Mouse (Mus musculus): ENCODE measurements around the gene Cyp26b1.

Gene Cyp26b1

DNA sequence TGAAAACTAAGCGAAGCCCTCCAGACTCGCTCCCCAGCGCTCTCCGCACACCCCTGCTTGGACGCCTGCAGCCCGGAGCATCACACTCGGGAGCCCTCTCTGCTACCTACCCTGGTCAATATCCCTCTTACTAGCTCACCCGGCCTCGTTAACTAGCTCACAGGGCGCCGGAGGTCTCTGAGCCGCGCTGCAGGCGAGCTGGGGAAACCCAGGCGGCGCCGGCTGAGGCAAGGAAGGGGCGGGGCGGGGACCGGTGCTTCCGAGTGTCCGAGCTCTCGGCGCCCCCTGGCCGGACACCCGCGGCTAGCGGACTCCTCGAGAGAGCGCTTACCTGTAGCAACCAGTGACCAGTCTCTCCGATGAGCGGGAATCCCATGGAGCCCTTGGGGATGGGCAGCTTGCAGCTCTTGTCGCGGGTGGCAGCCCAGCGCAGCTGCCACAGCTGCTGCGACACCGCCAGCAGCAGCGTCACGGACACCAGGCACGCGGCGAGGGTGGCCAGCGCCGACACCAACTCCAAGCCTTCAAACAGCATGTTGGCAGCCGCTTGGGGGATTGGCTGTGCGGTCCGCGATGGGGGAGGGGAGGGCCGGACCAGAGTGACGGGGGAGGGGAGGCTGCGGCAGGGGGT lies 6.1 kb downstream of the Cyp26b1 start:
- peak; percentile 22 to 40 for DNase-seq (ENCODE audit: low spot score in 2 of 2)

DNA sequence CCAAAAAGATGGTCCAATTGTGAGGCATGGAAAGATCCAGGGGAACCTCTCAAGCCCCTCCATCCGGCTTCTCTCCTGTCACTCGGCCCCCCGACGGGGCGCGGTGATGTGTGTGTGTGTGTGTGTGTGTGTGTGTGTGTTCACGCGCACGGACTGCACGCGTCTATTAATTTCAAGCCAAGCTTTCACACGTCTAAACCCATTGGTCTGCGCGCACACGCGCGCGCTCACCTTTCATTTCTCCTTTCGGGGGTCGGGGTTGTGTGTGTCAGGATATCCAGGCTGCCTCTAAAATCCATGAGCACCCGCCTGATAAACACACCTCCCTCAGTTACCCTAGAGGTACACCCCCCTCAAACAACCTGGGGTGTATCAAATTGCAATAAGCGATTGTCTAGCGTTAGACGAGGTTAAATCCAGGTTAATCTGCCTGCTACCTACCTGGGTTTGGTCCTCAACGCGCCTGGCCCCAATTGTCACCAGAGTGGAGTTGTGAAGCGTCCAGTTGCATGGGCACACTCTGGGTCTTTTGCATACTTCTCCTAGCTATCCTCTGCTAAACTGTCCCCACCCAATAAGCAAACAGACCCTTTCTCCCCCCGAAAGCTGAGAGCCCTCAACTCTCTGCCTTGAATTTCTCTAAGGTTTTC lies 7.0 kb downstream of the Cyp26b1 start:
- peak; percentile 5 to 19 for DNase-seq (ENCODE audit: low spot score in 2 of 2)

DNA sequence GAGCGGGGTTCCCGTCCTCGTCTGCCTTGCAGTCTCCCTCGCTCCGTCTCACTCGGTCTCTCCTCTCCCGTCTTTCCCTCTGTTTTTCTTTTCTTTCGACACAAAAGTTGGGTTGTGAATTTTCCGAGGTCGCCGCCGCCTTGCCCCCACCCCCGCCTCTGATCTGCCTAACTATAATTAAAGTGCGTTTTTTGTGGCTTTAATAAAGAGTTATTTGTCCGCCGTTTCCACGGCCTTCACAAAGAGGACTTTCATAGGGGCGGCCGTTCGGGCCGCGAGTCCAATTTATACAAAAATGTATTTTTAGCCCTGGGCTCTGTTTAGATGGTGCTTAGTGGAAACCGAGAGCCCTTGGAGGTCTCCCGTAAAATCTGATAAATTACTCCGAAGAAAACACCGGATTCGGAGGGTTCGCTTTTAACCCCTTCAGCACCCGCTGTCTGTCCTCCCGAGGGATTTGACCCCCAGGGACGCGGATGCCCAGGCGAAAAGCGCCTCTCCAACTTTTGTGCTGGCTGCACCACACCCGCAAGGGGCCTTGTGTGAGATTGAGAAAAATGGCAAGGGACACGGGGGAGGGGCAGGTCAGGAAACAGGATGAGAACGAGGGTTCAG lies 7.9 kb downstream of the Cyp26b1 start:
- peak in 1 of 2 experiments; percentile 15 for DNase-seq (ENCODE audit: low spot score in 2 of 2)

DNA sequence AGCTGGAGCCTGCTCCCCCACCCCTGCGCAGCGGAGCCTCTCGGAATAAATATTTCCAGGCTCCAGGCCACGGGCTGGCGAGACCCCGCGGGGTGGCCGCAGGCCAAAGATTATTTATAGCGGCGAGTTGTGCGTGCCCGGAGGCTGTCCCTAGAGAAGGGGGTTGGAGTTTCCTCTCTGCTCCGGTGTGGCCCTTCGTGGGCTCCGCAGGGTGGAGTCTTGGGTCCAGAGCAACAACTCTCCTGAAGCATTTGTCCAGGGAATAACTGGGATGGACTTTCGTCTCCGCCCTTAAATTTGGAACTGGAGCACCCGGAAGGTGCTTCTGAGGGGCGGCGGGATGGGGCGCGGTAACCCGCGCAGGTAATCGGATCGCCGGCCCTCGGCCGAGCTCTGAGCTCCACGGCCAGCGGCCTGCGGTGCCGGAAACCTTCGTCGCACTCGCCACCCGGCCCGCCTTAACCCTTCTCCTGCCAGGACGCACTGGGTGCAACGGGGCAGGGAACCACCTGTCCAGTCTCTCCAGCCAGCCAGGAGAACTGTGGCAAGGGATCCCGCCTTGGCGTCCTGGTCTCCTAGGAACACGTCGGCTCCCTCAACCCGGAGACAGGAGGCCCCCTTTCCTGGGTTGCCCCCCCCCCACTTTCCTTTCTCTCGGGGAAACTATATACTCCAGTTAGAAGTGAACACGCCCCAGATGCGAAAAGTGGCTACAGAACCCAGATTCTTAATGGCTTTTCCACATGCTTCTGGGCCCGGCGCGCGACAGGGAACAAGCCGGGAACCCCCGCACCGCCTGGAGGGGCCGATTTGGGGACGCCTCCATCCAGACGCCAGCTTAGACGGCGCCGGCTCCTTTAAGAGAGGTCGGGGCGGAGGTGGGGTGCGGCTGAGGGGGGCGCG lies 8.7 kb downstream of the Cyp26b1 start:
- peak; percentile 18 to 64 for DNase-seq (ENCODE audit: low spot score in 2 of 2)

DNA sequence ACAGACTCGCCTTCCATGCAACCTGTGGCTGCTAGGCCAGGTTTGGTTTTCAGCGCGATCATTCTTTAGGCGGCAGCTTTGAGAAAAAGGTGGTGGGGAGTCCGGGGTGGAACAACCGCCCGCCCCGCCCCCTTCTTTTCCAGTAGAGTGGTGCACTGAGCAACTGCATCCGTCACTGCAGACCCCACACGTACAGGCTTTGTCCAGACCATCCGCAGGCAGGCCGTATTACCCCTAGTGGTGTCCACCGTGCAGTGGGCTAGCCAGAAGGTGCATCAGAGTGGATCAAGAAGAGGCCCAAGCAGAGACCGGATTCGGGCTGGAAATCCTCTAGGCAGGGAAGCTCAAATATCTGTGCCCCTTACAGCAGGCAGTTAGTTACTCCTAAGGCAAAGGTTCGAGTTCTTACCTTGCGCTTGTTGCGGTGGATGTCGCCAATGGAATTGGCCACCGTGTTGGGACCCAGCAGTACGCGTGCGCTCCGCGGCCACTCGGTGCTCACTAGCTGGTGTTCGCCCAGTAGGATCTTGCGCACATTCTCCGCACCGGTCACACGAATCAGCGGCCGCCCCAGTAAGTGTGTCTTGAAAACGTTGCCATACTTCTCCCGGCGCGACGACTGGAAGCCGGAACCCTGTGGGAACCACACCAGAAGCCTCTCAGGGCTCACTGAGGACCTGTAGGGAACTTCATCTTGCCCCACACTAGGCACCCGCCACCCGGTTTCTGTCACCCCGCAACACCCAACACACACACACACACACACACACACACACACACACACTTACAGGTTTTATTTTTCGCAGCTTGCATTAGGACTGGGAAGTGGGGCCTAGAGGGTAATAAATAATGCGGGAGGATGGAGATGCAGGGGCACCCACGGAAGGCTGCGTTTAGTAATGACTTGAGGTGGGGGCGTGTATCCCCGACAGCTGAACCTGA lies 9.6 kb downstream of the Cyp26b1 start:
- DNase-seq (ENCODE audit: low spot score in 2 of 2), result no peak

DNA sequence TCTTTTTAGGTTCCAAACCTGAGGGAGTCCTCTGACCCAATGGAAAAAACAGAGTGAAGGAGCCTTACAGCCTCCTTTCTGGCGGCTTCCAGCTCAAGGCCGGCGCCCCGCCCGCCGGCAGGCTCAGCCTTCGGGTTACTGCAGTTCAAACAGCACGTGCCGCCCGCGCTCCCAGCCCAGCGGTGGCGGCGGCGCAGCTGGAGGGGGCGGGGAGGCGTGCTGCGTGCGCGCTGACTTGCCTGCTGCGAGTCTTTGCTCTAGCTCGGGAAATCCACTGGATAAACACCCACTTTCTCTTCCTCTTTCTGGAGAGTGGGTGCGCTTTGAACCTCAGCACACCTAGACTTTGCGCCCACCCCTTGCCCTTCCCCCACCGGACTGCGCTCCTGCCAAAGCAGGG lies 10.3 kb downstream of the Cyp26b1 start:
- DNase-seq (ENCODE audit: low spot score in 2 of 2), result peak in 1 of 2 experiments; percentile 20

DNA sequence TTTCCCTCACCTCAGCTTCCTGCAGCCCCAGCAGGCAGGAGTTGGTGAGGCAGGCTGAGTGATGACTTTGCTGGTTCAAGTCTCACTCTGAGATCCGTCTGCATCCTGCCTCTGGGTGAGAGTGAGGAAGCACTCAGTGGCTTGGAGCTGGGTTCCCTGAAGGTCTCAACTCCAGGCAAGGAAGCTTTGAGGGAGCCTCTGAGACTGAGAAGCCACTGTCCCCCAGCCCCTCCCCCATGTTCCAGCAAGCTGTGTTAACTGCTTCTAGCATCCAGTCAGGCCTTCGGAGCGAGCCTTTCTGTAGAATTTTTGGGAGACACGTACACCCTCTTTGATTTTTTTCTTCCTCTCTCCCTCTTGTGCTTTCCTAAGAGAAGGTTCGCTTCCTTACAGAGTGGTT lies 10.9 kb downstream of the Cyp26b1 start:
- DNase-seq (ENCODE audit: low spot score in 2 of 2), result no peak

DNA sequence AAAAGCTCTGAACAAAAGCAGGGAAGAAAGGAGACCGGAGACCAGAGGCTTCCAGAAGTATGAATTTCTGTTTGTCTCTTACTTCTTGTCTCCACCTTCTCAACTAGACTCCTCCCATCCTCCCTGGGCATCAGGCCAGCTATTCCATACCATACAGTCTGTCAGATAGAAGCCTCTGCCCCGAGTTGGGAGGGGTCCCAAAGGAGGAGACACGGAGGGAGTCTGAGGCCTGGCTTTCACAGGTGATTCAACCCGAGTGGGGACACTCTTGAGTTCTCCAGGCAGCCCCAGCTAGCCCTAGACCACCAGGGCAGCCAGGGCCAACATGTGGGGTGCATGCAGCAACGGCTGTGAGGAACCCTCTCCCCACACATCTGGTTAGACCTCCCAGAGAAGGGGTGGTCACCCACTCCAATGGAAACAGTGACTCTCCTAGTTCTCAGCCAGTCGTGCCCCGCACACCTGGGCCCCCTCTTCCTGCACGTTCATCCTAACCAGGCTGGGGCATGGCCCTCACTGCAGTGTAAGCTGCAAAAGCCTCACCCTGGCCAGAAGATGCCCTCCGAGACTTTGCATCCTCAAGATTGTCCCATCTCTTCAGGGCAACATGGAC lies 11.8 kb downstream of the Cyp26b1 start:
- peak in 1 of 2 experiments; percentile 18 for DNase-seq (ENCODE audit: low spot score in 2 of 2)

DNA sequence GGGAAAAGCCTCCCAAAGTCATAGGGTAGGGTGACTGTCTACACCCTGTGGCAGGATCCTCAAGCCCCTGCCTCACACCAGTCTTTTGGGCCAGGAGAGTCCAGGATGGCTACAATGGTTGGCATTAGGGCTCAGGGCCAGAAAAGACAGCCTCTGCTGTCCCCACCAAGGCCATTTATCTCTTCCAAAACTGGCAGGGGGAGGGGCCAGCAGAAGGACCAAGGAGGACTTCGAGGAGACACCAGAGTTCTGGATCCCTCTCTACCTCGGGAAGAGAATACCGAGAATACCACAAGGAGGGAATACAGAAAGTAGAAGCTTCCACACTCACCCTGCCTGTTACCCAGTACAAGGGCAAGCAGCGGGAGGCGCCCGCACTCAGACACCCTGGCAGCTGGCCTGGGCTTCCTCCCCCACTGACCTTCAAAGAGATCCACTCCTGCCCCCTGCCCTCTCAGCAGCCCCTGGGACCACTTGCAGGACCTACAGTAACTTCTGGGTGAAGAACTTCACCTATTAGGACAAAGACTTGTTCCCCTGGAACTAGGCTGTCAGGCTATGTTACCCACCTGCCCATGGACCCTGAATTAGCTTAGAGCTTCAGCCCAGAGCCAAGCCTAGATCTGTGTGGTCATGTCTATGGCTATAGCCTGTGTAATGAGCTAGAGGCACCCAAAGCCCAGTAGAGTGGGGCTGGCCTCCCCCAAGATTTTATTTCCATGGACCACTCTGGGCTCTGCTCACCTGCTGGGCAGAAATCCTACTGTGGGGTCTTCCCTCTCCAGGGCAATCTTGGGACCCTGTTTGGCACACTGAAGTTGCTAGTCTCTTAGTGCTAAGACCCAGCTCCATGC lies 12.5 kb downstream of the Cyp26b1 start:
- DNase-seq (ENCODE audit: low spot score in 2 of 2), result no peak

DNA sequence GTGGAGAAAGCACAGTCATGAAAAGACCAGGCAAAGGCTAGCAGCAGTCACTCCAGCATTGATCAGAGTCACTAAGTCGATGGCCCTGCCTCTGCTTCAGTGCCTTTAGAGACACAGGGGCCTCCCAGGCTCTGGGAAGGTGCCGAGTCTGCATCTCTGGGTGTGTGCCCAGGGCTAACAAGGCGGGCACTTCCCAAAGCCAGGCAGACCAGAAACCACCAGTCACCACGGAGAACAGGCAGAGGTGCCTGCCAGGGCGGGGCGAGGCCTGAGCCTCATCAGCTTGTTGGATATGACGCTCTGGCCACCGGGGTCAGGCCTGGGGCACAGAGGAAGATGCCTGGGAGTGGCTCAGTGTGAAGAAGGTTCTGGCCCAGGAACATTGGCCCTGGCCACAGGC lies 14.2 kb downstream of the Cyp26b1 start:
- no peak for DNase-seq (ENCODE audit: low spot score in 2 of 2)

DNA sequence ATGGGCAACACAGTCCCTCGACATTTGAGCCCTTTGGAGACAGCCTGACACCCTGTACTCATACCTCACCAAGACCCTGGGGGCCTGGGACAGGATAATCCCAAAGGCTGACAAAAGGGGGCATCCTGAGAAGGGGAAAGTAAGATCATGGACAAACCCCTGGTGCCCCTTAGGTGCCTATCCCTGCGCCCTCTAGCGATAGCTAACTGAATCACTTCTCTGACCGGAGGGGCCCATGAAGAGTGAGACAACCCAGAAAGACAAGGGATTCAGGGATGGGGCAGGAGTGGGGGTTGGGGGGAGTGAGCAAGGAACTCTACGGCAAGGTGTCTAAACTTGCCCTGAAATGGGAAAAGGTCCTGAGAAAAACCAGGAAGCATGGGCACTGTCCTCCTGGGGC lies 14.8 kb downstream of the Cyp26b1 start:
- no peak for DNase-seq (ENCODE audit: low spot score in 2 of 2)

DNA sequence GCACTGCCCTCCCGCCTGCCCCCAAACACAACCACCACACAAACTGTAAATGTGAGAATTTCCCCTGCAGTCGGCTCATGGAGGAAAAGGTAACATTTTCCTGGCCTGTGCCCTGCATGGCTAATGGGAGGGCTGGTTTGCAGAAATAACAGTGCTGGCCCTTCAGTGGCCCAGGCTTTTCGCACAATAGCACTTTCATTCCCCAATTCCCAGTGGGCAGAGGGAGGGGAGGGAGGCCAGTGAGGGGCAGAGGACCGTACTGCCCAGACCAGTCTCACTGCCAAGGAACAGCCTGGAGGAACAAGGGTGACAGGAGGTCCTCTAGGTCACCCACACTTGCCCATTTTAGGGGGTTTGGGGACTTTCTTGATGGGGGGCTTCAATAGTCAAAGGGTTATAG lies 15.8 kb downstream of the Cyp26b1 start:
- no peak for DNase-seq (ENCODE audit: low spot score in 2 of 2)

DNA sequence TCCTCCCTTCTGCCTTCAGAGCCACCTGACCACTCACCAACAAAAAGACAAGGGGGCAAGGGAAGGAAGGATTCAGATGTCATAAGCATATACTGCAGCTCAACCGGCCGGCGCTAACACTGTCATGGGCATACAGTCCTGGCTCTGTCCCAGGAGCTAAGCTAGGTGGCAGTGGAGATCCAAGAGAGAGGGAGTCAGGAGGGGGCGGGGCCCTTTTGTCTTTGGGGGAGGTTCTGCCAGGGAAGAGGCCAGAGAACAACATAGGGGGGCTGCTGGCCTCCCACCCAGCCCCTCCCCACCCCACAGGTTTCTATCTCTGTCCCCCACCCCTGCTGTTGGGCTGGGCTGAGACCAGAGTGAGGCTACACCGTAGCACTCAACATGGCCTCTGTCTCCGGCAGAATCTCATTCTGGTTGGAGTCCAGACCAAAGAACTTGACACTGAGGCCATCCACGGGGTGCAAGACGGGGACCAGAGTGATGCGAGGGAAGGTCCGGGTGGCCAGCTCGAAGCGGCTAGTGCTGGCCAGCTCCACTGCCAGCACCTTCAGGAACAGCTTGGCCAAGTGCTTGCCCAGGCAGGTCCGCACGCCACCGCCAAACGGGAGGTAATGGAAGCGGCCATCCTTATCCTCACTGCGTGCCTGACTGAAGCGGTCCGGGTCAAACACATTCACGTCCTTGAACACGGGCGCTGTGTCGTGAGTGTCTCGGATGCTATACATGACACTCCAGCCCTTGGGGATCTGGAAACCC lies 19.6 kb downstream of the Cyp26b1 start:
- DNase-seq (ENCODE audit: low spot score in 2 of 2), result no peak

DNA sequence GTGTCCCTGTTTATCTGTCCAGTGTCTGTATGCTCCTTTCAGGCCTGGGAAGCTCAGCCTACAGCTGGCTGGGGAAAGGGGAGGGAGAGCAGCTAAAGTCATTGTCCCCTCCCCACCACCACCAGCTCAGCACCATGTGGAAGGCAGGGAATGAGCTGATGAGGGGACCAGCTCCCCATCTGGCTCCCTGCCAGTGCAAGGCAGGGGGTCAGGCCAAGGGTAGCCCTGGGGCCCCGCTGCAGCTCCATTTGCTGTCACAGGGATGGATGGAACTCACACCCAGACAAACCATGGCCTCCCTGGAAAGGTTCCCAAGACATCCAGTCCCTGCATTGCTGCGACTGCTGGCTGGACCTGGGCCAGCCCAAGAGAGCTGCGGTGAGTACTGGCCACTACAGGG lies 23.7 kb downstream of the Cyp26b1 start:
- no peak for DNase-seq (ENCODE audit: low spot score in 2 of 2)

DNA sequence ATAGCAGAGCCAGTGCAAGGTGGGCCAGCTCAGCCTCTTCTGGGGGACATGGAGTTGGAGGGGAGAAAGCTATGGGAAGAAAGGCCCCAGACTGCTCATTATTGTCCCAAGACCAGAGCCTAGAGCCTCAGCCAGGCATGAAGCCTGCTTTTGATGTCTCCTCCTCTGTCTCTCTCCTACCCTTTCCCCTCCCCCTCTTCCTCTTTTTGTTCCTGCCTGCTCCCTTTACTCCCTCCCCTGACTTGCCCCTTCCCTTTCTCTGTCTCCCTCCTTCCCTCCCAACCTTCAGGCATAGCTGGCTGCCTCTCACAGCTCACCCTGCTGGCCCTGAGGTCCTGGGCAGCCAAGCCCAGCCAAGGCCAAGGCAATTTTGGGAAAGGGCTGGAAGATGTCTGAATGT lies 24.1 kb downstream of the Cyp26b1 start:
- no peak for DNase-seq (ENCODE audit: low spot score in 2 of 2)

DNA sequence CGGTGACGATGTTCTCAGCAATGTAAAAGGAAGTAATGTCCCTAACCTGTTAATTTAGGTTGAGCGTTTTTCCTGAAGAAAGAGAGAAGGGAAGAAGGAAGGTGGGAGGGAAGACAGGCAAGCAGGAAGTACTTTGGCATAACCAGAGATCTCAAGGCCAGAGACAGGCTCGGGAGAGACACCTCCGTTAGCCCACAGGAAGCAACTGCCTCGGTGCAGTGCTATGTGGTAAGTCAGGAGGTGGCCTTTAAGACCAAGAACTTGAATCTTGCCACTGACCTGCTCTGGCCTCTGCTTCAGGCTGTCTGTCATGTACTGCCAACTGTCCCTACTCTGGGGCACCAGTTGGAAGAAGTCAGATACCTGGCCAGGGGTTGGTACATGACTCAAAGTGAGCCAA lies 24.8 kb downstream of the Cyp26b1 start:
- no peak for DNase-seq (ENCODE audit: low spot score in 2 of 2)

DNA sequence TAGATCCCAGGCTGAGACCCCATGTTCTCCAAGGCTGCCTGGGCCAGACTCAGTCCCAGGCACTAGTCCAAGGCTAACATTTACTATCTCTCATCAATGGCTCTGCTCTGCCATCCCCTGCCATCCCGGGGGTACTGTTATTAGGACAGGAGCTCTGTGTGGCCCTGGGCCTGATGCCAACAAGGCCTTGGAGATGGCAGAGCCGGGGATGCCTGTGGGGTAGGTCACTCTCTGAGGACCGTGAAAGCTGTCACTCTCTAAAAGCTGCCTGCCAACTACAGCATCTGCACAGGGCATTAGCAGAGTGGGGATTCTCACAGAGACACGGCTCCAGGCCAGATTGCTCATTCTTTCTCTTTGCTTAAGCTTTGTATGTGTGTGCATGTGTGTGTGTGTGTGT lies 26.0 kb downstream of the Cyp26b1 start:
- DNase-seq (ENCODE audit: low spot score in 2 of 2), result peak in 1 of 2 experiments; percentile 80

DNA sequence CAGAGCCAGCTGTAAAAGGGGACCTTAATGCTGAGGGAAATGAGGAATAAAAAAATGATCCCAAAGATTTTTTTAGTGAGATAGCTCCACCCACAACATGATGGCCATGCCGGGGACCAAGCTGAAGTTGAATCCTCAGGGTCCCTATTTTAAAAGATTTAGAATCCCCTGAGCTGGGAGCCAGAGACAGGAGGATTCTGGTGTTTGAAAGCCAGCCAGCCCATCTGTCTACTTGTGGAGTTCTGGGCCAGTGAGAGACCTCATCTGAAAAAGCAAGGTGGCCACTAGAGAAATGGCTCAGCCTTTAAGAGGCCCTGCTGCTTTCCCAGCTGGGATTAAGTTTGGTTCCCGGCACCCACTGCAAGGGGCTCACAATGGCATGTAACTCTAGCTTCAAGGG lies 26.9 kb downstream of the Cyp26b1 start:
- no peak for DNase-seq (ENCODE audit: low spot score in 2 of 2)

DNA sequence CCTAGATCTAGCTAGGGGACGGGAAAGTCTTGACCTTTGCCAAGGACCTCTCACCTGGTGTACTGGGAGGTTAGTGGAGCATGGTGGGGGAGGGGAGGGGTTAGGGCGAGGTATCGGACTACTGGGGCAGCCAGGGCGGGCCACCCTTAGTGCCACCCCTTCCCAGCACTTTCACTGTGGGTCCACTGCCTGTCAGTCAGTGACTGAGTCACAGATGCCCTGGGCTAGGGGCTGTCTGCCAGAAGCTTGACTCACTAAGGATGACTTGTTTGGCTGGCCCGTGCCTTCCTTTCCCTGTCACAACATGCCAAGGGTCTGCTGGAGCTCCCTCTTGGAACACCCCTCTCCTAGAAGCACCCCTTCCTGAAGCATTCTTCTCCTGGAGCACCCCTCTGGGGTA lies 28.5 kb downstream of the Cyp26b1 start:
- no peak for DNase-seq (ENCODE audit: low spot score in 2 of 2)
